Mouse (Mus musculus): ENCODE measurements around the gene Nme7. TPM values are rescaled to one million over a fixed set of nuclear protein-coding genes. Genes with fewer than 3 reads are reported as not detected.

The Nme7 gene
- polyA plus RNA-seq, 1 experiment from 2014 or later: 46.1 TPM

DNA sequence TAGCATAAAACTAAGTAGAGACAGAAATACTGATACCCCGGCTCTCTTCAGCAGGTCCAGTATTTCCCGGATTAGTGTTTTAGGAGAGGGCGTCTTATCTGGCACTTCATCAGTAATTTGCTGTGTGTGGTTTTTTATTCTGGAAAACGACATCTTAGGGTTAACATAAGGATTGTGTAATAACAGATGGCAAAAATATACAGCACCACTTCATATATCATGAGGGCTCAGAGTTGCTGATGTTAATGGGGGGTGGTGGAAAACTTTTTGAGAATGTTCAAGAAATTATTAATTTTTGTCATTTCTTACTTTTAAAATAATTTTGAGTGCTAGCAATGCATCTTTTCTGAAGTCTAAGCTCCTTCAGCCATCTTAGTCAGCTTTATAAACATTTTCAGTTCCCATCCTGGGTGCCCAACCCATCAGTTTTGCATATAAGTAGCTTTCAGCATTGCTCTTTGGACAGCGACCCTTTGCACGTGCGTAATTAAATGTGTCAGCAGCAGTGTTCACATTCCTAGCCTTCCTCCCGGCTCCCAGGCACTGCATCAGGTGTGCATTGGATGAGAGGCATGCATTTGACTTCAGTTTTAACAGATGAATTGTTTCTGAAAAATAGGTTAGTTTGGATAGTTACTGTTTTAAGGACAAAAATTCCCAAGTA, 19.2 kb downstream of the Nme7 start:
- peaks cover 4% of the 10 kb centered on the region for H3K36me3 ChIP-seq (replicated peaks)
- 0 out of 2 replicates have a peak, but pooled peaks cover 3% of the 10 kb centered on the region for H3K4me1 ChIP-seq
- H3K9me3 ChIP-seq: no peaks in the 10 kb centered on the region
- DNase-seq (ENCODE audit: low spot score): no peak
- WGBS: 86% methylated on average over 8 of the region's 8 CpGs
- no peak overlapping the region for H3K4me3 ChIP-seq
- no peaks in the 10 kb centered on the region for H3K27me3 ChIP-seq (replicated peaks; ENCODE audit: low read depth, poor library complexity, severe bottlenecking)
- no peak overlapping the region for H3K27ac ChIP-seq (replicated peaks)

DNA sequence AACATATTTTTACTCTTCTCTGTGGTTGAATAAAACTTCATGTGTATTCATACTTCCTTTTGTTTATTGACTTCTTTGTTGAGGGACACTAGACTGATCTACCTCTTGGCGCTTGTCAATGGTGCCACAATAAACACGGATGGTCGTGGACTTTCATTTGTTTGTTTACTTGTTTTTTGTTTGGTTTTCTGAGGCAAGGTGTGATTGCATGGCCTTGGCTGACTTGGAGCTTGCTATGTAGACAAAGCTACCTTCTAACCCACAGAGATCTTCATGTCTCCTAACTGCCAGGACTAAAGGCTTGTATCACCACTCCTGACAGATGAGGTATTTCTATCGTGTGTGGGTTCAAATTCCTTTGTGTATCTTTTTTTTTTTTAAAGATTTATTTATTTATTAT, 20.3 kb downstream of the Nme7 start:
- no peak for DNase-seq (ENCODE audit: low spot score)
- H3K27me3 ChIP-seq (replicated peaks; ENCODE audit: low read depth, poor library complexity, severe bottlenecking): no peaks in the 10 kb centered on the region
- no peaks in the 10 kb centered on the region for H3K9me3 ChIP-seq
- H3K4me1 ChIP-seq: 0 out of 2 replicates have a peak, but pooled peaks cover 3% of the 10 kb centered on the region
- H3K27ac ChIP-seq (replicated peaks): no peak overlapping the region
- peaks cover 11% of the 10 kb centered on the region for H3K36me3 ChIP-seq (replicated peaks)
- H3K4me3 ChIP-seq: no peak overlapping the region
- WGBS: 88% methylated on average over 4 of the region's 4 CpGs

DNA sequence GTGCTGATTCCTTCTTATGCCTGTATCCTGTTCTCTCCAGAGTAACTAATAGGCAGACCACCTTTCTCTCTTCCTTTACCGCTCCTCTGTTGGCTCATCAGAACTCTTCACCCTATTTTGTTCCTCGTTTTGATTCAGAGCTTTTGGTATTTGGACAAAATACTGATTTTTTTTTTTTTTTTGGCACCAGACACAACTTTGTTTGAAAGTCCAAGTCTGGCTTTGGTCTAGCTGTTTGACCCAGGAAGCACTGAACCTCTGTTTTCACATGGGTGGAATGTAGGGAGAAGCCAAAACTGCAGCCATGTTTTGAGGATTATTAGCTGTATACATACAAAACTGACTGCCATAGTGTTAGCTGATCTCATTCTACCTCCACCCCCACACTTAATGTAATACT, 21.0 kb downstream of the Nme7 start:
- no peak for DNase-seq (ENCODE audit: low spot score)
- no peaks in the 10 kb centered on the region for H3K9me3 ChIP-seq
- H3K27ac ChIP-seq (replicated peaks): no peak overlapping the region
- 91% methylated on average over 2 of the region's 2 CpGs for WGBS
- H3K4me1 ChIP-seq: 0 out of 2 replicates have a peak, but pooled peaks cover 3% of the 10 kb centered on the region
- no peak overlapping the region for H3K4me3 ChIP-seq
- H3K27me3 ChIP-seq (replicated peaks; ENCODE audit: low read depth, poor library complexity, severe bottlenecking): no peaks in the 10 kb centered on the region
- peaks cover 16% of the 10 kb centered on the region for H3K36me3 ChIP-seq (replicated peaks)

DNA sequence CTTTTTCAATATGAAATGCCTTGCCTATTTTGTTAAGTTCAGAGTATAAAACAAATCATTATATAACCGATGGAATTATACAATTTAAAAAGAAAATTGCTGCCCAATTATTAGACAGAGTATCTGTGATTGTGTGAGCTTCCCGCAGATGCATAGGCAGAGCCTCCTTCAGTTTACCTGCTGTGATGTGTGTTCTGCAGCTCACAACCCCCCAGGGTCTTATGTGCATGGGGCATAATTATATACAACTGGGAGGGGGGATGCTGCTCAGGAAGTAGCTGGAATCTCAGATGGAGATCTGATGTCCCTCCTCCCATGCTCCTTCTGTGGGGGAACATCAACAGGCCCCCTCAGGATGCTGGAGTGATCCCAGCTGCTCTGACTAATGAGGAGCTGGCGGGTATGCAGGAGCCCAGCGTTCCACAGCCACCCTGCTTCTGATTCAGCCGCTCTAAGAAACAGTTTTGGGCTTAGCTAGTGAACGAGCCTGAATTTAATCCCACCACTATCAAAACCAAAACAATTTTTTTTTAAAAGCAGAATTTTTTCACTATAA, 22.8 kb downstream of the Nme7 start:
- Histone ChIP-seq H3K36me3 (replicated peaks) (peaks cover 33% of the 10 kb centered on the region), H3K9me3 (no peaks in the 10 kb centered on the region), H3K27me3 (replicated peaks; ENCODE audit: low read depth, poor library complexity, severe bottlenecking) (no peaks in the 10 kb centered on the region), H3K4me3 (no peak overlapping the region), H3K27ac (replicated peaks) (no peak overlapping the region), H3K4me1 (0 out of 2 replicates have a peak, but pooled peaks cover 3% of the 10 kb centered on the region)
- WGBS: 72% methylated on average over 6 of the region's 6 CpGs
- no peak for DNase-seq (ENCODE audit: low spot score)

DNA sequence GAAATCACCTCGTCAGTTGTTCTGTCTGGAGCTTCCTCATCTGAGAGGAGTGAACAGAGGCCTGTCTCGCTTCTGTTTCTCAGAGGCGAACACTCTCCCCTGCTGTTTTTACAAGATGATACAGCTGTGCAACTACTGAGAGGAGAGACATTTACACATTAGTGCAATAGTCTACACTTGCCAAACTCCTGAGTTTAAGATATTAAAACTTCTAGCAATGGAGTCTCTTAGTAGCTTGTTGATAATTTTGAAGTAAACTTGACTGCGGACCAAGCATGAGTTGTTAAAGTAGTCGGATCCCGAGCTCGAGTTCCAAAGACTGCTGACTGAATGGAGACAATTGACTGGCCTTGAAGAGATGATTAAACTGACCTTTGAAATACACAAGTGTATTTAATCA, 23.8 kb downstream of the Nme7 start:
- Histone ChIP-seq H3K36me3 (replicated peaks) (peaks cover 38% of the 10 kb centered on the region), H3K27me3 (replicated peaks; ENCODE audit: low read depth, poor library complexity, severe bottlenecking) (no peaks in the 10 kb centered on the region), H3K4me3 (no peak overlapping the region), H3K4me1 (0 out of 2 replicates have a peak, but pooled peaks cover 3% of the 10 kb centered on the region), H3K27ac (replicated peaks) (no peak overlapping the region), H3K9me3 (no peaks in the 10 kb centered on the region)
- 90% methylated on average over 7 of the region's 7 CpGs for WGBS
- DNase-seq (ENCODE audit: low spot score): no peak

DNA sequence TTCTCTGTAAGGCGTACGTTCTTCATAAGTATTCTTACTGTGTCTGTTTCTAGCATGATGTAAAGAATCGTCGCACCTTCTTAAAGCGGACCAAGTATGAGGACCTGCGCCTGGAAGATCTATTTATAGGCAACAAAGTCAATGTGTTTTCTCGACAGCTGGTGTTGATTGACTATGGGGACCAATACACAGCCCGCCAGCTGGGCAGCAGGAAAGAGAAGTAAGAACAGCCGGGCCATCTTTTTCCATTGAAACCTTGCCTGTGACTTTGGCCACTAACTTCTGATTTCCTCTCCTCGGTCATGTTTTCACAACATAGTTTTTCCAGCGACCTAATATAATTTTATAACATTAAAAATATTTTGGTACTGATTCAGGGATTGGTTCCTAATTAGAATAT, 28.6 kb downstream of the Nme7 start:
- Histone ChIP-seq H3K27ac (replicated peaks) (no peak overlapping the region), H3K36me3 (replicated peaks) (peaks cover 68% of the 10 kb centered on the region), H3K4me1 (no peaks in the 10 kb centered on the region), H3K9me3 (no peaks in the 10 kb centered on the region), H3K4me3 (no peak overlapping the region), H3K27me3 (replicated peaks; ENCODE audit: low read depth, poor library complexity, severe bottlenecking) (no peaks in the 10 kb centered on the region)
- DNase-seq (ENCODE audit: low spot score): no peak
- WGBS: 86% methylated on average over 11 of the region's 11 CpGs

DNA sequence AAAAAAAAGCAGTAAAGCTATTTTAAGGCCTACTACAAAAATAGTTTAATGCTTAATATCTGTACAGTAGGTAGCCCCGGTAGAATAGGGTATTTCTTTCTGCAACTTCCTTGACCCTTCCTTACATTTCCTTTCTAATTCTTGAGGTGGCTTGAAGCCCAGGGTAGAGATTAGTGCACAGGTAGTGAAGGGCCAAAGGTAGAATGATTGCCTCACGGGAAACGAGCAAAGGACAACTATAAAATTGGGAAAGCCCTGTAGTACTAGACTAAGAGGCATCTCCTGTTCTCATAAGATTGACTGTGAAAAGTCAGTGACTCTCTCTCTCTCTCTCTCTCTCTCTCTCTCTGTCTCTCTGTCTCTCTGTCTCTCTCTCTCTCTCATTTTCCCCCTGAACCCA, 31.5 kb downstream of the Nme7 start:
- 92% methylated on average over 3 of the region's 3 CpGs for WGBS
- no peaks in the 10 kb centered on the region for H3K9me3 ChIP-seq
- no peak overlapping the region for H3K4me3 ChIP-seq
- peaks cover 56% of the 10 kb centered on the region for H3K36me3 ChIP-seq (replicated peaks)
- DNase-seq (ENCODE audit: low spot score): no peak
- no peaks in the 10 kb centered on the region for H3K4me1 ChIP-seq
- H3K27me3 ChIP-seq (replicated peaks; ENCODE audit: low read depth, poor library complexity, severe bottlenecking): no peaks in the 10 kb centered on the region
- no peak overlapping the region for H3K27ac ChIP-seq (replicated peaks)

DNA sequence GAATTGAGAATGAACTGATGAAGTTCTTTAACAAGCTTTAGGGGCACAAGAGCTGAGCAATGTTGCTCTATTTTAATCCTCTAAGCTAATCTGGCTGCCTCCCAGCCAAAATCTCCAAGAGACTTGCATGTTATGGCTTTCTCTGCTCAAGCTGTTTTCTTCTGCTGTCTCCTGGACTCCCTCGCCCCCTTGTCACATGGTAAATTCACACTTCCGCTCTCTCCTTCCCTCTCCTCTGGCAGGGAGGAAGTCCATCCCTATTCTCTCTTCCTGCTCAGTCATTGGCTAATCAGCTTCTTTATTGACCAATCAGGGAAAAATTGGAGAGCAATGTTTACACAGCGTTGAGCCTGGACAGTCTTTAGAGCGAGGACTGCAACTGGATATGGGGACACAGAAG, 31.9 kb downstream of the Nme7 start:
- Histone ChIP-seq H3K4me1 (no peaks in the 10 kb centered on the region), H3K9me3 (no peaks in the 10 kb centered on the region), H3K36me3 (replicated peaks) (peaks cover 55% of the 10 kb centered on the region), H3K27ac (replicated peaks) (no peak overlapping the region), H3K27me3 (replicated peaks; ENCODE audit: low read depth, poor library complexity, severe bottlenecking) (no peaks in the 10 kb centered on the region), H3K4me3 (no peak overlapping the region)
- 86% methylated on average over 4 of the region's 4 CpGs for WGBS
- DNase-seq (ENCODE audit: low spot score): no peak

DNA sequence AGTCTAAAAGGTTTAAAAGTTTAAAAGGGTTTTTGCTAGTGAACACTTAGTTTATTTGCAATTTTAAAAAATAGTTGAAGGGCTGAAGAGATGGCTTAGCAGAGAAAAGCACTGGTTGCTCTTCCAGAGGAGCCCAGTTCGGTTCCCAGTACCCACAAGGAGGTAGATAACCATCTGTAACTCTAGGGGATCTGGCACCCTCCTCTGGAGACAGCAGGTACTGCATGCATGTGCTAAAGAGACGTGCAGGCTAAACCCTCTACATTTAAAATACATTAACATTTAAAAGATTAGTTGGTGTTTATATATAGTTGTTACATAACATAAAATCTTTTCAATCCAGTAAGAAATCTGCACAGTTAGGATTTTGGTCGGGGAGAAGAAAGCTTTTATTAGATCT, 38.2 kb downstream of the Nme7 start:
- 83% methylated on average over 3 of the region's 3 CpGs for WGBS
- no peak for DNase-seq (ENCODE audit: low spot score)
- Histone ChIP-seq H3K4me3 (no peak overlapping the region), H3K4me1 (no peaks in the 10 kb centered on the region), H3K9me3 (no peaks in the 10 kb centered on the region), H3K27ac (replicated peaks) (no peak overlapping the region), H3K27me3 (replicated peaks; ENCODE audit: low read depth, poor library complexity, severe bottlenecking) (no peaks in the 10 kb centered on the region), H3K36me3 (replicated peaks) (peaks cover 46% of the 10 kb centered on the region)

DNA sequence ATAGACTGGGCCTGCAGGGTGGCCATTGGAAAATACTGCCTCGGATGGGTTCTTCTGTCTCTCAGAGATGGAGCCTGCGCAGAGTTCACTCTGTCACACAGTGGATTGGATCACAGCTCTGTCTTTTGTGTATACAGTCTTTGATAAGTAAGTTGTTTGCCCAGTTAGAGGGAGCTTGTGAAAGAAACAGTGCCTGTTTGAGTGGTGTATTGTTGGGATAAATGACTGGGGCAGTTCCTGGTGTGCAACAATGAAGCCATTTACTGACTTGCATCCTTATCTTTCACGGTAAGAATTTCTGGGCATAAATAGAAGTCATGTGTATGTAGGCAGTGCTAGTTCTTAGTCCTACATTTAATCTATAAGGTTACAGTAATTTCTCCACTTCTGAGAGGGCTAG, 49.5 kb downstream of the Nme7 start:
- Histone ChIP-seq H3K9me3 (no peaks in the 10 kb centered on the region), H3K27me3 (replicated peaks; ENCODE audit: low read depth, poor library complexity, severe bottlenecking) (no peaks in the 10 kb centered on the region), H3K27ac (replicated peaks) (no peak overlapping the region), H3K36me3 (replicated peaks) (peaks cover 19% of the 10 kb centered on the region), H3K4me3 (no peak overlapping the region), H3K4me1 (no peaks in the 10 kb centered on the region)
- 52% methylated on average over 3 of the region's 3 CpGs for WGBS
- no peak for DNase-seq (ENCODE audit: low spot score)

DNA sequence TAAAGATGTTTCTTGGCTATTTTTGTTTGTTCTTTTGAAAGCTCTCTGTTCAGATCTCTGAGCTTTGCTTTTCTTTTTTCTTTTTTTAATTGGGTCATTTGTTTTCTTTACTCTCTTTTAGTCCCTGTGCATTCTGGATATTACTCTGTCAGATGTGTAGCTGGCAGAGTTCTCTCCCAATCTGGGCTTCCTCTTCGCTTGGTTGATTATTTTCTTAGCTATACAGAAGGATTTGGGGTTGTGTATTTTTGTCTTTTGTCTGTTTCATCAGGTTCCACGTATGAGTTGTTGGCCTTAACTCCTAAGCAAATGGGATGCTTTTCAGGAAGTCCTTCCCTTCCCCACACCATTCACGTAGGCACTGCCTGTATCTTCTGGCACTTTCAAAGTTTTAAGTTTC, 54.1 kb downstream of the Nme7 start:
- H3K4me1 ChIP-seq: no peaks in the 10 kb centered on the region
- no peaks in the 10 kb centered on the region for H3K9me3 ChIP-seq
- peaks cover 4% of the 10 kb centered on the region; the same call in 1 of the 2 replicates for H3K36me3 ChIP-seq (replicated peaks)
- H3K4me3 ChIP-seq: no peak overlapping the region
- H3K27me3 ChIP-seq (replicated peaks; ENCODE audit: low read depth, poor library complexity, severe bottlenecking): no peaks in the 10 kb centered on the region
- 67% methylated on average over 3 of the region's 3 CpGs for WGBS
- DNase-seq (ENCODE audit: low spot score): no peak
- no peak overlapping the region for H3K27ac ChIP-seq (replicated peaks)

DNA sequence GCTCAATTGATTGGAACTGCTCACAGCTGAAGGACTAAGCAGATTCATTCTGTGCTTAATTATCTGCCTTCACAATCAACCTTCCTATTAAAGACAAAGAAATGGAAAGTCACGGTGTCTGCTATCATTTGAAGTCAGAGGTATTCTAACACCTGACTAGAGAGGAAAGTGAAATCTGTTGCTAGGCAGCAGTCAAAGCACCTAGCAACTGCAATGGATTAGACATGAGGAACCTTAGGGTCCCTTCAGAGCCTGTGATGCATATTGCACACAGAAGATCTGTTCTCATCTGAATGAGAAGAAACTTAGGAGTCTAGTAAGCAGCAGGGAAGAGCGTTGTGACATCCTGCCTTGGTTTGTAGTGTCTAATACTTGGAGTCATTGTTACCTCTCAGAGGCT, 58.1 kb downstream of the Nme7 start:
- H3K9me3 ChIP-seq: no peaks in the 10 kb centered on the region
- WGBS: 88% methylated on average over 2 of the region's 2 CpGs
- no peaks in the 10 kb centered on the region; the same call in 1 of the 2 replicates for H3K36me3 ChIP-seq (replicated peaks)
- DNase-seq (ENCODE audit: low spot score): no peak
- no peaks in the 10 kb centered on the region for H3K4me1 ChIP-seq
- no peaks in the 10 kb centered on the region for H3K27me3 ChIP-seq (replicated peaks; ENCODE audit: low read depth, poor library complexity, severe bottlenecking)
- H3K27ac ChIP-seq (replicated peaks): no peak overlapping the region
- no peak overlapping the region for H3K4me3 ChIP-seq

Measured in embryonic facial prominence, embryonic 10.5 days (tissue).